Mouse (Mus musculus) intestine, embryonic 16.5 days (tissue): ENCODE results near the gene Ddb1. TPM values are rescaled to one million over a fixed set of nuclear protein-coding genes. Genes with fewer than 3 reads are reported as not detected.
A peak's percentile ranks its signal among the peaks of the same experiment; 100 is the strongest.

Source experiments
- ATAC-seq: fragments of 200-750 bp; cut with Nextera tagmentation; 2 replicates; pipeline ENCODE4 v1.8.0; 2017; ENCODE audit warnings: moderate TSS enrichment, moderate library complexity
- H3K27ac ChIP-seq: fragments of 300-500 bp; sonication (generic); 2 replicates; pipeline ENCODE4 v1.5.1; 2014; ENCODE audit warnings: mild to moderate bottlenecking, low read length
- H3K27me3 ChIP-seq: fragments of 300-500 bp; sonication (generic); replicated peaks from 2 replicates; pipeline ENCODE4 v1.6.1; 2014; ENCODE audit warnings: low read length, control low read depth, mixed read lengths; ENCODE audit not compliant: control insufficient read depth, insufficient read depth
- H3K36me3 ChIP-seq: fragments of 300-500 bp; sonication (generic); 2 replicates; pipeline ENCODE4 v1.6.1; 2014; ENCODE audit warnings: low read length, control low read depth; ENCODE audit not compliant: control insufficient read depth, insufficient read depth
- H3K4me1 ChIP-seq: fragments of 300-500 bp; sonication (generic); 2 replicates; pipeline ENCODE4 v1.6.1; 2014; ENCODE audit warnings: low read length, control low read depth, mixed read lengths; ENCODE audit not compliant: control insufficient read depth, insufficient read depth
- H3K4me2 ChIP-seq: fragments of 300-500 bp; sonication (generic); 2 replicates; pipeline ENCODE4 v1.6.1; 2014; ENCODE audit warnings: low read depth, low read length, control low read depth
- H3K4me3 ChIP-seq: fragments of 300-500 bp; sonication (generic); 2 replicates; pipeline ENCODE4 v1.5.1; 2014; ENCODE audit warnings: mild to moderate bottlenecking, low read length
- H3K9ac ChIP-seq: fragments of 300-500 bp; sonication (generic); 2 replicates; pipeline ENCODE4 v1.6.1; 2014; ENCODE audit warnings: low read depth, low read length
- H3K9me3 ChIP-seq: fragments of 300-500 bp; sonication (generic); 2 replicates; pipeline ENCODE4 v1.6.1; 2016; ENCODE audit warnings: low read length, control low read depth; ENCODE audit not compliant: control insufficient read depth
- WGBS: fragments of 180-500 bp; shearing (Covaris S2); extraction: QIAGEN DNeasy Blood & Tissue Kit; methylation state at CpG from one replicate; pipeline ENCODE4 v1.1.7; 2014; 5-methylcytosine and 5-hydroxymethylcytosine counted together
- polyA plus RNA-seq: library from polyadenylated mRNA; unstranded; fragments of >200 nt; fragmentation: Nextera tagmentation; extraction: Ambion mirVana; gene quantifications from 2 replicates; pipeline ENCODE4 v1.2.1, GENCODE M21; 2015

The Ddb1 gene
- polyA plus RNA-seq, 1 experiment from 2014 or later = 268 TPM

GRCm38 (mm10) chr19:10605901-10606622, 935 bp downstream of the Ddb1 start:
- WGBS = 4% methylated on average over 20 of the region's 20 CpGs
- peak; percentile 7; the same call in 1 of the 2 replicates for ATAC-seq
- H3K9ac ChIP-seq = peak overlapping the region; percentile 97

GRCm38 (mm10) chr19:10608573-10609240, 3.6 kb downstream of the Ddb1 start:
- H3K9ac ChIP-seq = no peak overlapping the region
- peaks cover 35% of the 10 kb centered on the region for H3K36me3 ChIP-seq
- H3K27ac ChIP-seq = no peak overlapping the region
- H3K4me3 ChIP-seq = no peak overlapping the region
- ATAC-seq = no peak
- H3K4me1 ChIP-seq = peaks cover 12% of the 10 kb centered on the region
- 75% methylated on average over 5 of the region's 5 CpGs for WGBS
- H3K4me2 ChIP-seq = no peak overlapping the region
- H3K9me3 ChIP-seq = no peaks in the 10 kb centered on the region
- H3K27me3 ChIP-seq = no peaks in the 10 kb centered on the region

More at GRCm38 (mm10) chr19:10605901-10606622, 935 bp downstream of the Ddb1 start:
- Histone ChIP-seq H3K36me3 (peaks cover 22% of the 10 kb centered on the region), H3K27me3 (no peaks in the 10 kb centered on the region), H3K4me2 (peak overlapping the region; percentile 69), H3K27ac (peak overlapping the region; percentile 93), H3K4me3 (peak overlapping the region; percentile 91), H3K9me3 (no peaks in the 10 kb centered on the region), H3K4me1 (peaks cover 17% of the 10 kb centered on the region)

GRCm38 (mm10) chr19:10634106-10634871, 29.2 kb downstream of the Ddb1 start, which contains the start of gene Vwce:
TSS of gene Vwce (plus strand) at chr19:10634213.
- H3K4me1 ChIP-seq = peaks cover 18% of the 10 kb centered on the region
- WGBS = 1% methylated on average over 32 of the region's 32 CpGs

GRCm38 (mm10) chr19:10634872-10635318, 29.8 kb downstream of the Ddb1 start:
- peaks cover 4% of the 10 kb centered on the region; the same call in 1 of the 2 replicates for H3K36me3 ChIP-seq
- peak overlapping the region; percentile 93 for H3K4me2 ChIP-seq
- H3K27me3 ChIP-seq = no peaks in the 10 kb centered on the region
- 0 out of 2 replicates have a peak overlapping the region, but pooled peaks have one; percentile 43 for H3K27ac ChIP-seq
- peaks cover 18% of the 10 kb centered on the region for H3K4me1 ChIP-seq
- WGBS = 3% methylated on average over 21 of the region's 21 CpGs
- H3K9ac ChIP-seq = peak overlapping the region; percentile 75
- H3K9me3 ChIP-seq = no peaks in the 10 kb centered on the region
- H3K4me3 ChIP-seq = peak overlapping the region; percentile 59
- ATAC-seq = peak; percentile 95

More at GRCm38 (mm10) chr19:10634106-10634871, 29.2 kb downstream of the Ddb1 start, which contains the start of gene Vwce:
- Histone ChIP-seq H3K36me3 (peaks cover 8% of the 10 kb centered on the region; the same call in 1 of the 2 replicates), H3K27ac (peak within 1 kb of the TSS; percentile 43), H3K27me3 (no peaks in the 10 kb centered on the region), H3K4me2 (peak within 1 kb of the TSS; percentile 93), H3K9me3 (no peaks in the 10 kb centered on the region), H3K9ac (peak within 1 kb of the TSS; percentile 75), H3K4me3 (peak within 1 kb of the TSS; percentile 59)
- ATAC-seq = peak; percentile 88

GRCm38 (mm10) chr19:10637840-10638239, 32.7 kb downstream of the Ddb1 start:
- ATAC-seq = no peak
- 43% methylated on average over 7 of the region's 7 CpGs for WGBS

GRCm38 (mm10) chr19:10640080-10640479, 35.0 kb downstream of the Ddb1 start:
- no peak for ATAC-seq
- no peak overlapping the region for H3K9ac ChIP-seq
- no peak overlapping the region for H3K27ac ChIP-seq
- H3K27me3 ChIP-seq = no peaks in the 10 kb centered on the region
- no peak overlapping the region for H3K4me3 ChIP-seq
- WGBS = 7% methylated on average over 5 of the region's 5 CpGs
- no peak overlapping the region for H3K4me2 ChIP-seq
- H3K36me3 ChIP-seq = no peaks in the 10 kb centered on the region
- no peaks in the 10 kb centered on the region for H3K9me3 ChIP-seq
- H3K4me1 ChIP-seq = peaks cover 10% of the 10 kb centered on the region

More at GRCm38 (mm10) chr19:10637840-10638239, 32.7 kb downstream of the Ddb1 start:
- Histone ChIP-seq H3K9me3 (no peaks in the 10 kb centered on the region), H3K9ac (no peak overlapping the region), H3K4me3 (no peak overlapping the region), H3K36me3 (no peaks in the 10 kb centered on the region), H3K27me3 (no peaks in the 10 kb centered on the region), H3K4me1 (peaks cover 18% of the 10 kb centered on the region), H3K4me2 (no peak overlapping the region), H3K27ac (no peak overlapping the region)

- Histone ChIP-seq H3K9ac (no peak overlapping the region), H3K4me2 (no peak overlapping the region), H3K27me3 (no peaks in the 10 kb centered on the region), H3K36me3 (no peaks in the 10 kb centered on the region), H3K4me1 (0 out of 2 replicates have a peak, but pooled peaks cover 5% of the 10 kb centered on the region), H3K4me3 (no peak overlapping the region), H3K27ac (no peak overlapping the region), H3K9me3 (no peaks in the 10 kb centered on the region)
- 50% methylated on average over 13 of the region's 13 CpGs for WGBS
- ATAC-seq = no peak
These were observed 35.7 kb downstream of the Ddb1 start for GRCm38 (mm10) chr19:10640589-10641378.

- 90% methylated on average over 2 of the region's 2 CpGs for WGBS
- Histone ChIP-seq H3K27ac (no peak overlapping the region), H3K4me3 (no peak overlapping the region), H3K27me3 (no peaks in the 10 kb centered on the region), H3K9me3 (no peaks in the 10 kb centered on the region), H3K9ac (no peak overlapping the region), H3K4me1 (no peaks in the 10 kb centered on the region), H3K36me3 (no peaks in the 10 kb centered on the region), H3K4me2 (no peak overlapping the region)
- ATAC-seq = no peak
These were observed 40.5 kb downstream of the Ddb1 start for GRCm38 (mm10) chr19:10645616-10646015.
